Mouse (Mus musculus) stomach, embryonic 14.5 days (tissue): ENCODE data around the gene Irgm1. TPM values are rescaled to one million over a fixed set of nuclear protein-coding genes. Genes with fewer than 3 reads are reported as not detected.
"Not testable (repeated sequence)": the region's sequence is repeated elsewhere in the genome, so short reads cannot be mapped to it uniquely, and the experiment has no call there.

Experiments used
- ATAC-seq: fragments of 200-750 bp; cut with Nextera tagmentation; 2 replicates; pipeline ENCODE4 v1.8.0; 2017; ENCODE audit warnings: low read depth, moderate TSS enrichment; ENCODE audit not compliant: insufficient number of reproducible peaks, insufficient read depth, low FRiP score
- H3K27ac ChIP-seq: fragments of 300-500 bp; sonication (generic); 2 replicates; pipeline ENCODE4 v1.5.1; 2014; ENCODE audit warnings: mild to moderate bottlenecking, low read length, moderate library complexity, mixed read lengths
- H3K27me3 ChIP-seq: fragments of 300-500 bp; sonication (generic); 2 replicates; pipeline ENCODE4 v1.6.1; 2014; ENCODE audit warnings: low read length, control low read depth, mixed read lengths; ENCODE audit not compliant: control insufficient read depth, insufficient read depth
- H3K36me3 ChIP-seq: fragments of 300-500 bp; sonication (generic); 2 replicates; pipeline ENCODE4 v1.6.1; 2014; ENCODE audit warnings: mild to moderate bottlenecking, control low read depth, low read length, moderate library complexity, mixed read lengths; ENCODE audit not compliant: control insufficient read depth, insufficient read depth
- H3K4me1 ChIP-seq: fragments of 300-500 bp; sonication (generic); 2 replicates; pipeline ENCODE4 v1.6.1; 2014; ENCODE audit warnings: low read length, control low read depth, mixed read lengths; ENCODE audit not compliant: control insufficient read depth, insufficient read depth
- H3K4me2 ChIP-seq: fragments of 300-500 bp; sonication (generic); replicated peaks from 2 replicates; pipeline ENCODE4 v1.6.1; 2014; ENCODE audit warnings: low read depth, low read length, control low read depth
- H3K4me3 ChIP-seq: fragments of 300-500 bp; sonication (generic); 2 replicates; pipeline ENCODE4 v1.5.1; 2014; ENCODE audit warnings: low read depth, low read length, control low read depth
- H3K9ac ChIP-seq: fragments of 300-500 bp; sonication (generic); replicated peaks from 2 replicates; pipeline ENCODE4 v1.6.1; 2014; ENCODE audit warnings: low read depth, mild to moderate bottlenecking, control low read depth, low read length, moderate library complexity, mixed read lengths
- H3K9me3 ChIP-seq: fragments of 300-500 bp; sonication (generic); 2 replicates; pipeline ENCODE4 v1.6.1; 2016; ENCODE audit warnings: low read depth, low read length, control low read depth; ENCODE audit not compliant: control insufficient read depth
- WGBS: fragments of 180-500 bp; shearing (Covaris S2); extraction: QIAGEN DNeasy Blood & Tissue Kit; methylation state at CpG from one replicate; pipeline ENCODE4 v1.1.7; 2014; 5-methylcytosine and 5-hydroxymethylcytosine counted together
- polyA plus RNA-seq: library from polyadenylated mRNA; unstranded; fragments of >200 nt; fragmentation: Nextera tagmentation; extraction: Ambion mirVana; gene quantifications from 2 replicates; pipeline ENCODE4 v1.2.1, GENCODE M21; 2014

The Irgm1 gene
- polyA plus RNA-seq, 1 experiment from 2014 or later, result 13.2 TPM

GRCm38 (mm10) chr11:48850240-48850639 is 21.2 kb downstream of the Irgm1 start:
- H3K27ac ChIP-seq, result no peak overlapping the region
- H3K36me3 ChIP-seq, result no peaks in the 10 kb centered on the region
- 39% methylated on average over 2 of the region's 2 CpGs for WGBS
- no peaks in the 10 kb centered on the region for H3K27me3 ChIP-seq
- H3K4me2 ChIP-seq, result no peak overlapping the region
- no peak overlapping the region for H3K4me3 ChIP-seq
- H3K9me3 ChIP-seq, result no peaks in the 10 kb centered on the region
- no peak overlapping the region for H3K9ac ChIP-seq
- ATAC-seq, result no peak
- peaks cover 9% of the 10 kb centered on the region; the same call in 1 of the 2 replicates for H3K4me1 ChIP-seq

- 55% methylated on average over 5 of the region's 5 CpGs for WGBS
- Histone ChIP-seq H3K4me3 (no peak overlapping the region), H3K27ac (no peak overlapping the region), H3K36me3 (no peaks in the 10 kb centered on the region), H3K4me1 (no peaks in the 10 kb centered on the region), H3K9me3 (no peaks in the 10 kb centered on the region), H3K9ac (no peak overlapping the region), H3K4me2 (no peak overlapping the region), H3K27me3 (no peaks in the 10 kb centered on the region)
- ATAC-seq, result no peak
Measured at GRCm38 (mm10) chr11:48846881-48847280, 24.6 kb downstream of the Irgm1 start.

- H3K27ac ChIP-seq, H3K4me3 ChIP-seq, H3K9ac ChIP-seq, H3K27me3 ChIP-seq, ATAC-seq, H3K36me3 ChIP-seq, H3K4me2 ChIP-seq, H3K4me1 ChIP-seq, H3K9me3 ChIP-seq: not testable (repeated sequence)
- 78% methylated on average over 2 of the region's 2 CpGs for WGBS
Measured at GRCm38 (mm10) chr11:48846362-48846761, 25.1 kb downstream of the Irgm1 start.

- no peak overlapping the region for H3K4me2 ChIP-seq
Measured at GRCm38 (mm10) chr11:48845244-48845815, 26.2 kb downstream of the Irgm1 start.

GRCm38 (mm10) chr11:48844309-48844708 is 27.2 kb downstream of the Irgm1 start:
- no peaks in the 10 kb centered on the region for H3K36me3 ChIP-seq
- H3K4me1 ChIP-seq, result no peaks in the 10 kb centered on the region
- H3K27ac ChIP-seq, result no peak overlapping the region
- H3K4me3 ChIP-seq, result no peak overlapping the region
- H3K9ac ChIP-seq, result no peak overlapping the region
- 59% methylated on average over 6 of the region's 6 CpGs for WGBS
- no peaks in the 10 kb centered on the region for H3K27me3 ChIP-seq
- no peak for ATAC-seq
- no peak overlapping the region for H3K4me2 ChIP-seq
- H3K9me3 ChIP-seq, result no peaks in the 10 kb centered on the region

More at GRCm38 (mm10) chr11:48845244-48845815, 26.2 kb downstream of the Irgm1 start:
- H3K27ac ChIP-seq, result no peak overlapping the region
- 19% methylated on average over 13 of the region's 13 CpGs for WGBS
- no peak overlapping the region for H3K4me3 ChIP-seq
- no peak for ATAC-seq
- no peaks in the 10 kb centered on the region for H3K4me1 ChIP-seq
- H3K9me3 ChIP-seq, result no peaks in the 10 kb centered on the region
- H3K36me3 ChIP-seq, result no peaks in the 10 kb centered on the region
- no peak overlapping the region for H3K9ac ChIP-seq
- no peaks in the 10 kb centered on the region for H3K27me3 ChIP-seq

- ATAC-seq, result no peak
- Histone ChIP-seq H3K27me3 (no peaks in the 10 kb centered on the region), H3K9ac (no peak overlapping the region), H3K9me3 (no peaks in the 10 kb centered on the region), H3K27ac (no peak overlapping the region), H3K4me2 (no peak overlapping the region), H3K4me1 (0 out of 2 replicates have a peak, but pooled peaks cover 3% of the 10 kb centered on the region), H3K36me3 (no peaks in the 10 kb centered on the region), H3K4me3 (no peak overlapping the region)
- 61% methylated on average over 11 of the region's 11 CpGs for WGBS
Measured at GRCm38 (mm10) chr11:48843202-48843601, 28.3 kb downstream of the Irgm1 start.

- no peaks in the 10 kb centered on the region for H3K36me3 ChIP-seq
- H3K4me1 ChIP-seq, result 0 out of 2 replicates have a peak, but pooled peaks cover 3% of the 10 kb centered on the region
- 79% methylated on average over 4 of the region's 4 CpGs for WGBS
- no peak for ATAC-seq
- H3K4me3 ChIP-seq, result no peak overlapping the region
- no peak overlapping the region for H3K9ac ChIP-seq
- no peaks in the 10 kb centered on the region for H3K9me3 ChIP-seq
- no peaks in the 10 kb centered on the region for H3K27me3 ChIP-seq
- no peak overlapping the region for H3K27ac ChIP-seq
- no peak overlapping the region for H3K4me2 ChIP-seq
Measured at GRCm38 (mm10) chr11:48842378-48842792, 29.1 kb downstream of the Irgm1 start.

- no peak overlapping the region for H3K27ac ChIP-seq
- H3K36me3 ChIP-seq, result no peaks in the 10 kb centered on the region
- no peak overlapping the region for H3K9ac ChIP-seq
- no peak for ATAC-seq
- H3K27me3 ChIP-seq, result no peaks in the 10 kb centered on the region
- H3K4me2 ChIP-seq, result no peak overlapping the region
- no peak overlapping the region for H3K4me3 ChIP-seq
- peaks cover 6% of the 10 kb centered on the region; the same call in 1 of the 2 replicates for H3K4me1 ChIP-seq
- 82% methylated on average over 5 of the region's 5 CpGs for WGBS
- no peaks in the 10 kb centered on the region for H3K9me3 ChIP-seq
Measured at GRCm38 (mm10) chr11:48841213-48841612, 30.3 kb downstream of the Irgm1 start.

- Histone ChIP-seq H3K36me3 (no peaks in the 10 kb centered on the region), H3K9ac (no peak overlapping the region), H3K4me3 (no peak overlapping the region), H3K27me3 (no peaks in the 10 kb centered on the region), H3K27ac (no peak overlapping the region), H3K4me1 (peaks cover 6% of the 10 kb centered on the region; the same call in 1 of the 2 replicates), H3K9me3 (no peaks in the 10 kb centered on the region), H3K4me2 (no peak overlapping the region)
- ATAC-seq, result no peak
Measured at GRCm38 (mm10) chr11:48840805-48841204, 30.7 kb downstream of the Irgm1 start.
